Mouse (Mus musculus) liver, adult 2 months (tissue): ENCODE measurements at regions not wholly inside any gene's neighbourhood (a gene's known extent, or its start where the extent isn't known, plus 50 kb on each side); places are given as distances from the start of the nearest gene placed in this dataset.
A peak's percentile ranks its signal among the peaks of the same experiment; 100 is the strongest.

ENCODE experiments used
- CTCF ChIP-seq: fragments of 200-500 bp; IDR thresholded peaks from 2 replicates; pipeline ENCODE4 v1.5.1; 2011; ENCODE audit warnings: low read depth, low read length, control low read depth
- POLR2A ChIP-seq: fragments of 200-500 bp; IDR thresholded peaks from 2 replicates; pipeline ENCODE4 v1.6.1; 2011; ENCODE audit warnings: low read length, control low read depth; ENCODE audit not compliant: insufficient read depth; ENCODE audit errors: extremely low read depth

DNA sequence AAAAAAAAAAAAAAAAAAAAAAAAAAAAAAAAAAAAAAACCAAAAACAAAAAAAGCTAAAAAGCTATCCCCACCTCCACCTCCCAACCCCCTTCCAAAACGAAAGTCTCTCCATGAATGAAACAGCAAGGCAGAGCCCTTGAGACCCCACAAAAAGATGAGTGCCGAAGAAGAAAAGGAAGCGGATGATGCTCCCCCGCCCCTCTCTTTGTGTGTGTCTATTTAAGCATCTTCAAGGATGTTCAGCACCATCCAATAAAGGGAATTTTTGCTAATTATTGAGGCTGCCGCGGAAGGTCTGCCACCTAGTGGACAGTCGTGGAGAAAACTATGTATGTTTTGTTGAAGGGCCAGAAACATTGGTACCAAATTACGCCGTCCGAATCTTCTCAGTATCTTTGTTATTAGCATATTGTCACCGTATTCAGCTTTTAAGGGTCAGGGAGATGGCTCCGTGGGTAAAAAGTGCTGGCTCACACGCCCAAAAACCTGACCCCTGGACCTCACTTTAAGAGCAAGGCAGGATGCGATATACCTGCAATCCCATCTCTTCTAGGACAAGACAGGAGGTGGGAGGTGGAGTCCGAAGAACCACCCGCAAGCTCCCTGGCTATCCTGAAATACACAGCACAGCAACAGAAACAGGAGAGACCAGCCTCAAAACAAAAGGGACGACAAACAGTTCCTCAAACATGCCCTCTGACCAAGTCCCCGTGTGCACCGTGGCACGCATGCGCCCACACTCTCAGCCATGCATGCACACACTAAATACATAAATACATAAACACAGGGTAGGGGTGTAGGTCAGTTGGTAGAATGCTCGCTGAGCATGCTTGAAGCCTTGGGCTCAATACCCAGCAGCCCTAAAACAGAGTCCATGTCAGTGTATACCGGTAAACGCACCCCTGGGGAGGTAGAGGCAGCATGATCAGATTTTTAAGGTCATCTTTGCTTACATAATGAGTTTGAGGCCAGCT is 55.6 kb upstream of the Osbpl8 start:
- TF ChIP-seq CTCF: peak; percentile 63; the same call in 1 of the 2 replicates
- TF ChIP-seq POLR2A: no peak
